Mouse (Mus musculus) spleen, postnatal 14 days (tissue): ENCODE measurements around the gene Sowaha.

Experiments used
- DNase-seq, 2 experiments: peaks; one replicate each; pipeline ENCODE4 v3.0.0; 2021 to 2022; ENCODE audit warnings: low spot score in 2 of 2

Sowaha gene

GRCm38 (mm10) chr11:53479783-53480301, at the start of gene Sowaha, which contains the start of gene Gm9945:
Gene Sowaha, minus strand, starts transcription at chr11:53480274.
Gene Gm9945, plus strand, starts transcription at chr11:53480166.
- DNase-seq = peak; percentile 44 to 47

- no peak for DNase-seq
These were observed 49.1 kb upstream of the Sowaha start for GRCm38 (mm10) chr11:53529253-53529557.

- DNase-seq = no peak
These were observed 48.6 kb upstream of the Sowaha start for GRCm38 (mm10) chr11:53528397-53529252.

GRCm38 (mm10) chr11:53525461-53525860, 45.4 kb upstream of the Sowaha start:
- no peak for DNase-seq

GRCm38 (mm10) chr11:53524905-53525304, 44.8 kb upstream of the Sowaha start:
- DNase-seq = peak in 1 of 2 experiments; percentile 19

GRCm38 (mm10) chr11:53523545-53524405, 43.7 kb upstream of the Sowaha start:
- no peak for DNase-seq

- DNase-seq = no peak
These were observed 42.9 kb upstream of the Sowaha start for GRCm38 (mm10) chr11:53522930-53523329.

GRCm38 (mm10) chr11:53522362-53522761, 42.3 kb upstream of the Sowaha start:
- DNase-seq = no peak

- DNase-seq = no peak
These were observed 41.7 kb upstream of the Sowaha start for GRCm38 (mm10) chr11:53521821-53522131.

GRCm38 (mm10) chr11:53521120-53521820, 41.2 kb upstream of the Sowaha start:
- DNase-seq = no peak

- peak; percentile 34 to 38 for DNase-seq
These were observed 40.3 kb upstream of the Sowaha start for GRCm38 (mm10) chr11:53520122-53520978.

- peak; percentile 42 to 46 for DNase-seq
These were observed 39.4 kb upstream of the Sowaha start, which contains the start of gene Sept8 for GRCm38 (mm10) chr11:53519207-53520121. Gene Sept8, plus strand, starts transcription at chr11:53519257.

GRCm38 (mm10) chr11:53518759-53519158, 38.7 kb upstream of the Sowaha start:
- DNase-seq = peak in 1 of 2 experiments; percentile 26

GRCm38 (mm10) chr11:53516775-53517627, 36.9 kb upstream of the Sowaha start:
- no peak for DNase-seq

GRCm38 (mm10) chr11:53510351-53510750, 30.3 kb upstream of the Sowaha start:
- no peak for DNase-seq

- no peak for DNase-seq
These were observed 28.5 kb upstream of the Sowaha start for GRCm38 (mm10) chr11:53508591-53508990.

- DNase-seq = no peak
These were observed 28.1 kb upstream of the Sowaha start for GRCm38 (mm10) chr11:53508152-53508551.

- DNase-seq = no peak
These were observed 27.2 kb upstream of the Sowaha start for GRCm38 (mm10) chr11:53507098-53507805.
